Mouse (Mus musculus): ENCODE results near the gene Rbm26. TPM values are rescaled to one million over a fixed set of nuclear protein-coding genes. Genes with fewer than 3 reads are reported as not detected.

The Rbm26 gene
- total RNA-seq, 4 experiments from 2014 or later = 15.7 to 18.0 (median 16.6) TPM

- no peak for DNase-seq (ENCODE audit: low spot score in 2 of 2)
These were observed 90.1 kb downstream of the Rbm26 start for GRCm38 (mm10) chr14:105087001-105087400.

- no peak for DNase-seq (ENCODE audit: low spot score in 2 of 2)
These were observed 91.7 kb downstream of the Rbm26 start for GRCm38 (mm10) chr14:105085332-105085993.

- DNase-seq (ENCODE audit: low spot score in 2 of 2) = no peak
These were observed 92.3 kb downstream of the Rbm26 start for GRCm38 (mm10) chr14:105084757-105085330.

GRCm38 (mm10) chr14:105084106-105084505 lies 93.0 kb downstream of the Rbm26 start:
- DNase-seq (ENCODE audit: low spot score in 2 of 2) = no peak

GRCm38 (mm10) chr14:105074776-105075175 lies 102.4 kb downstream of the Rbm26 start:
- DNase-seq (ENCODE audit: low spot score in 2 of 2) = no peak

GRCm38 (mm10) chr14:105074376-105074775 lies 102.8 kb downstream of the Rbm26 start:
- no peak for DNase-seq (ENCODE audit: low spot score in 2 of 2)

- DNase-seq (ENCODE audit: low spot score in 2 of 2) = no peak
These were observed 106.1 kb downstream of the Rbm26 start for GRCm38 (mm10) chr14:105071010-105071509.

- no peak for DNase-seq (ENCODE audit: low spot score in 2 of 2)
These were observed 106.7 kb downstream of the Rbm26 start for GRCm38 (mm10) chr14:105070258-105071009.

- DNase-seq (ENCODE audit: low spot score in 2 of 2) = no peak
These were observed 109.1 kb downstream of the Rbm26 start for GRCm38 (mm10) chr14:105068060-105068459.

GRCm38 (mm10) chr14:105064243-105064642 lies 112.9 kb downstream of the Rbm26 start:
- no peak for DNase-seq (ENCODE audit: low spot score in 2 of 2)

- no peak for DNase-seq (ENCODE audit: low spot score in 2 of 2)
These were observed 115.9 kb downstream of the Rbm26 start for GRCm38 (mm10) chr14:105061230-105061629.

GRCm38 (mm10) chr14:105057934-105058333 lies 119.2 kb downstream of the Rbm26 start:
- no peak for DNase-seq (ENCODE audit: low spot score in 2 of 2)

Other genes starting within 250 kb of the Rbm26 start
- gene Ndfip2, start 81.2 kb upstream of the Rbm26 start, total RNA-seq (2022) = 10 to 100 TPM; 10.4 to 13.7 (median 12.3) TPM

Data from gastrocnemius, adult 8-10 months (tissue).